Mouse (Mus musculus) megakaryocyte, embryonic 14.5 days (primary cell): ENCODE results near the gene Olfr1318. TPM values are rescaled to one million over a fixed set of nuclear protein-coding genes. Genes with fewer than 3 reads are reported as not detected.

Experiments
- H3K27me3 ChIP-seq: replicated peaks from 2 replicates; pipeline ENCODE3; 2012; ENCODE audit warnings: inconsistent platforms
- H3K36me3 ChIP-seq: replicated peaks from 2 replicates; pipeline ENCODE3; 2012; ENCODE audit warnings: low read length, inconsistent platforms, mixed read lengths
- H3K4me1 ChIP-seq: 2 replicates; pipeline ENCODE4 v1.6.1; 2012; ENCODE audit warnings: inconsistent platforms
- H3K4me3 ChIP-seq: replicated peaks from 2 replicates; pipeline ENCODE3; 2012; ENCODE audit warnings: moderate library complexity, mild to moderate bottlenecking, inconsistent platforms
- H3K9me3 ChIP-seq: 2 replicates; pipeline ENCODE4 v1.6.1; 2012; ENCODE audit warnings: inconsistent platforms
- FLI1 ChIP-seq: IDR thresholded peaks from 2 replicates; pipeline ENCODE4 v1.6.1; 2012; ENCODE audit warnings: low read length, inconsistent platforms, mixed read lengths
- GATA1 ChIP-seq: IDR thresholded peaks from 3 replicates; pipeline ENCODE4 v1.6.1; 2012; ENCODE audit warnings: mixed read lengths, low read length, inconsistent platforms, borderline replicate concordance
- polyA plus RNA-seq: library from polyadenylated mRNA; stranded (reverse); fragments of >175 nt; gene quantifications from 2 replicates; pipeline ENCODE4 v1.2.3, GENCODE M21; 2012; ENCODE audit warnings: low replicate concordance; ENCODE audit not compliant: insufficient read depth

Olfr1318 gene
- not detected in 2 replicates for polyA plus RNA-seq

DNA sequence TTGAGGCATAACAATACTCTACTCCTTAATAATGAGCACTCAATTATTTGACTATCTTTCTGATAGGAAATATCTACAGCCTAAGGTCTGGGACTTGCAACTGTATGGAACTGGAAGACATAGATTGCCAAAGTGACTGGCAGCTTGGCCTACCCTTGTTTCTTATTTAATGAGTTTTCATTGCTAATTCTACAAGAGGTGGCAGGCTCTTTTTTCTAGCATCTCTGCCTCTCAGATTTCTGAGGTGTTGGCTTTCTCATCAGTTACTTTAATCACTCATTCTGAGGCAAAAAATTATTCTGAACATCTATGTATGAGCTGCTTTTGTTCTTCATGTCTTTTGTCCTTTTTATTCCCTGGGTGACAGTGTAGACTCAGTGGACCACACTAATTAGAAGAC lies at the start of gene Olfr1318:
Gene Olfr1318, plus strand, starts transcription at position 301 of the 400 bp plus-strand sequence.
- no peak for TF ChIP-seq GATA1
- no peak for TF ChIP-seq FLI1
- Histone ChIP-seq H3K4me1 (no peaks in the 10 kb centered on the region), H3K4me3 (no peak within 1 kb of the TSS), H3K9me3 (no peaks in the 10 kb centered on the region), H3K36me3 (no peaks in the 10 kb centered on the region), H3K27me3 (no peaks in the 10 kb centered on the region)

DNA sequence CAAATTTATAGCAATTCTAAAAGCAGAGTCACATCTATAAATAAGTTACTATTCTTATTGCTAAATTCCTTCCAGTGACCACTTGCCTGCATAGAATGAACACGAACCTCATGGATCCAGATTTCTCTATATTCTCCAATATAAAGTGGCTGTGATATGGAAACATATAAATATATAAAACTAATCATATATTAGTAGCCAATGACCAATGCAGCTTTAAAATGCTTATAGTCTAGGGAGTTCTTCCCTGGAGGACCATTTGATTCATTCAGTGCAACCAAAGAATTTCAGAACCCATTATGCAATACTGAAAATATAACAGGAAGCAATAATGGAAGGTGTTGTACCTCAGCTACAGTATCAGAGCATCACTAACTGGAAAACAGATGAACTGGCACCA lies 38.7 kb upstream of the Olfr1318 start, which contains the start of gene Olfr1315-ps1:
Gene Olfr1315-ps1, minus strand, starts transcription at position 101 of the 400 bp plus-strand sequence.
- Histone ChIP-seq H3K9me3 (no peaks in the 10 kb centered on the region), H3K4me3 (no peak within 1 kb of the TSS), H3K4me1 (no peaks in the 10 kb centered on the region), H3K27me3 (no peaks in the 10 kb centered on the region), H3K36me3 (no peaks in the 10 kb centered on the region)
- no peak for TF ChIP-seq GATA1
- TF ChIP-seq FLI1 = no peak

- H3K9me3 ChIP-seq = no peaks in the 10 kb centered on the region
- H3K27me3 ChIP-seq = no peaks in the 10 kb centered on the region
- no peaks in the 10 kb centered on the region for H3K4me1 ChIP-seq
- no peak within 1 kb of the TSS for H3K4me3 ChIP-seq
- no peak for TF ChIP-seq GATA1
- no peak for TF ChIP-seq FLI1
- H3K36me3 ChIP-seq = no peaks in the 10 kb centered on the region
These were observed 19.1 kb upstream of the Olfr1318 start, which contains the start of gene Olfr1316 for GRCm38 (mm10) chr2:112134877-112135276. Olfr1316 (minus strand) TSS chr2:112134977.

GRCm38 (mm10) chr2:112140029-112140428 lies 14.0 kb upstream of the Olfr1318 start, which contains the start of gene Olfr1317:
Olfr1317 (plus strand) TSS chr2:112140329.
- Histone ChIP-seq H3K36me3 (no peaks in the 10 kb centered on the region), H3K9me3 (no peaks in the 10 kb centered on the region), H3K4me3 (no peak within 1 kb of the TSS), H3K27me3 (no peaks in the 10 kb centered on the region), H3K4me1 (no peaks in the 10 kb centered on the region)
- TF ChIP-seq FLI1 = no peak
- TF ChIP-seq GATA1 = no peak

DNA sequence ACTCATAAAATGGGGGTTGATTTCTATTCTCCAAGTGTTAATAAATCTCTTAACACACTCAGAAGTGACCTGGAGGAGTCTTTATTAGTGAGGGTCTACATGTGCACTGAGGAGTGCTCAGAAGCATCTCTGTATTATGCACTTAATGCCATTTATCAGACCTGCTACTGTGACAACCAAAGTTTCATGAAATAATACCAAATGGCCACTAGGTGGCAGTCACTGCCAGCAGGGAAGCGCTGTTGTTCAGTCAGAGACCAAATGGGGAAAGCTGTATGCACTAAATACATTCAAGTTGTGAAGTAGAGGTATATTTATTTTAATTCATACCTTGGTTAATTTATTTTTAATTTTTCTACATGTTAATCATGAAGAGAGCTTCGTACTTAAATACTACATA lies 42.9 kb downstream of the Olfr1318 start:
- no peaks in the 10 kb centered on the region for H3K36me3 ChIP-seq
- H3K4me3 ChIP-seq = no peak overlapping the region
- no peak for TF ChIP-seq GATA1
- no peak for TF ChIP-seq FLI1
- H3K27me3 ChIP-seq = no peaks in the 10 kb centered on the region
- no peaks in the 10 kb centered on the region for H3K9me3 ChIP-seq
- no peaks in the 10 kb centered on the region for H3K4me1 ChIP-seq

DNA sequence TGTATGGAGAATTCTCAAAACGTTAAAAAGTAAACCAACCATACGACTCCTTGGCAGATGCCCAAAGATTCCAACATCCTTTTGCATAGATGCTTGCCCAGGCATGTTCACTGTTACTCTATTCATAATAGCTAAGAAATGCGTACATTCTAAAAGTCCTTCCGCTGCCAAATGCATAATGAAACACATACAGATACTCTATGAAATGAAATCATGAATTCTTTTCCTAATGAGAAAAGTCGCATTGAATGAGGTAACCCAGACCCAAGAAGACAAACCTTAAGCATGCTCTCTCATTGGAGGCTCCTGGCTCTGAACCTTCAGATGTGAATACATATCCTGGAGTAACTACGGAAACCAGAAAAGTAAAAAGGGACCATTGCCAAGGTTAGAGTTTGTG lies 49.1 kb downstream of the Olfr1318 start:
- peaks cover 7% of the 10 kb centered on the region for H3K9me3 ChIP-seq
- TF ChIP-seq FLI1 (no peak), GATA1 (no peak)
- H3K36me3 ChIP-seq = no peaks in the 10 kb centered on the region
- H3K4me1 ChIP-seq = no peaks in the 10 kb centered on the region
- no peaks in the 10 kb centered on the region for H3K27me3 ChIP-seq
- H3K4me3 ChIP-seq = no peak overlapping the region

Other genes starting within 250 kb of the Olfr1318 start
- not detected in 2 replicates for gene Olfr1306, start 237.9 kb upstream of the Olfr1318 start, polyA plus RNA-seq
- gene Olfr1307, start 204.8 kb upstream of the Olfr1318 start, polyA plus RNA-seq = 0.14 TPM in 1 of 2 replicates, not detected in the other
- gene Olfr1308, start 189.3 kb upstream of the Olfr1318 start, polyA plus RNA-seq = not detected in 2 replicates
- gene Olfr1309, start 163.9 kb upstream of the Olfr1318 start, polyA plus RNA-seq = not detected in 2 replicates
- not detected in 2 replicates for gene Olfr1310, start 141.5 kb upstream of the Olfr1318 start, polyA plus RNA-seq
- gene Olfr1311, start 129.8 kb upstream of the Olfr1318 start, polyA plus RNA-seq = not detected in 2 replicates
- not detected in 2 replicates for gene Olfr1312, start 104.0 kb upstream of the Olfr1318 start, polyA plus RNA-seq
- not detected in 2 replicates for gene Olfr1313, start 76.4 kb upstream of the Olfr1318 start, polyA plus RNA-seq
- not detected in 2 replicates for gene Olfr1314, start 57.4 kb upstream of the Olfr1318 start, polyA plus RNA-seq
- gene Olfr1315-ps1, start 38.8 kb upstream of the Olfr1318 start, polyA plus RNA-seq = not detected in 2 replicates
- not detected in 2 replicates for gene Olfr1316, start 19.2 kb upstream of the Olfr1318 start, polyA plus RNA-seq
- not detected in 2 replicates for gene Olfr1317, start 13.9 kb upstream of the Olfr1318 start, polyA plus RNA-seq
- gene Lpcat4, start 85.3 kb downstream of the Olfr1318 start, polyA plus RNA-seq = 23.4 and 31.6 TPM in 2 replicates
- gene Nutm1, start 105.1 kb downstream of the Olfr1318 start, polyA plus RNA-seq = 0.88 TPM in 1 of 2 replicates, not detected in the other
- 4.9 and 25.7 TPM in 2 replicates for gene Nop10, start 107.7 kb downstream of the Olfr1318 start, polyA plus RNA-seq
- gene Slc12a6, start 111.6 kb downstream of the Olfr1318 start, polyA plus RNA-seq = 0.71 and 2.6 TPM in 2 replicates
- not detected in 2 replicates for gene Gm21985, start 112.1 kb downstream of the Olfr1318 start, polyA plus RNA-seq
- 23.7 and 66.1 TPM in 2 replicates for gene Emc4, start 213.8 kb downstream of the Olfr1318 start, polyA plus RNA-seq
- gene Katnbl1, start 225.0 kb downstream of the Olfr1318 start, polyA plus RNA-seq = 1.9 TPM in 1 of 2 replicates, not detected in the other